Mouse (Mus musculus) regulatory T cell (primary cell): ENCODE measurements around the gene Il9r.
"Not testable (repeated sequence)": the region's sequence is repeated elsewhere in the genome, so short reads cannot be mapped to it uniquely, and the experiment has no call there.

ENCODE experiments used
- in situ Hi-C: fragments of 300-600 bp; cut with MboI, MseI; formaldehyde crosslinking; loops from one replicate; pipeline ENCODE4 v1.15.1; 2025; ENCODE audit warnings: high pct_unique_total_duplicates

Gene Il9r

GRCm38 (mm10) chr11:32227041-32227440, 27.0 kb upstream of the Il9r start:
- in situ Hi-C loops = no loop called here

DNA sequence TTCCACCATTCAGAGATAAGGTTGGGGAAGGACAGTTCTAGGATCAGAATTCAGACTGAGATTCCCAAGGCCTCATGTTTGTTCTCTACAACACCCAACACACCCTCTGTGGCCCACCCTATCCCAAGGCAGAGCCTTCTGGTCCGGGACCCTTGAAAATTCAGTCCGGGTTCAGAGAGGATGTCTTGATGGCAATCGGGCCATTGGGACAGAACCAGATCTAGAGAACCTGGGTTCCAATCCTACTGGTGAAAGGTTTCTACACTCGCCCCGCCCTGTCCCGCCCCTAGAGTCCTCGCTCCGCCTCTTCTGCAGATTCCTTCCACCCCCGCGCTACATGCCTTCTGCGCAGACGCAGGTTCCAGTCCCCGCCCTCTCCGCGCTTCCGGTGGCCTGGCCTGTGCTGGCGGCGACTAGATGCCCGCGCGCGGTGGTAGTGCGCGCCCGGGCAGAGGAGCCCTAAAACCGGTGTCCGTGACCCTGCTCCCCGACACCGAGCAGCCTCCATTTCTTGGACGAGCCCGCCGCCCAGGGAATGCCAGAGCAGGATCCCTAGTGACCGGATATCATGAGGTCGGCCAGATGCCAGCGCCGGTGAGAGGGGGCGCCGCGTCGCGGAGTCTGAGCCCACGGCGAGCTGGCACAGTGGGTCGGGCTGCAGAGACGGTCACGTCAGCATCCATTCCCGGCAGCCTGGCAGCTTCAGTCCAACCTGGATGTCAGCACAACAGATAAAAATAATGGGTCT, 26.2 kb upstream of the Il9r start, which contains the start of gene Mpg:
Mpg (plus strand) TSS at position 382 of the 748 bp plus-strand sequence.
- in situ Hi-C loops = no loop called here

GRCm38 (mm10) chr11:32225222-32226104, 25.4 kb upstream of the Il9r start:
- in situ Hi-C loops = no loop called here

DNA sequence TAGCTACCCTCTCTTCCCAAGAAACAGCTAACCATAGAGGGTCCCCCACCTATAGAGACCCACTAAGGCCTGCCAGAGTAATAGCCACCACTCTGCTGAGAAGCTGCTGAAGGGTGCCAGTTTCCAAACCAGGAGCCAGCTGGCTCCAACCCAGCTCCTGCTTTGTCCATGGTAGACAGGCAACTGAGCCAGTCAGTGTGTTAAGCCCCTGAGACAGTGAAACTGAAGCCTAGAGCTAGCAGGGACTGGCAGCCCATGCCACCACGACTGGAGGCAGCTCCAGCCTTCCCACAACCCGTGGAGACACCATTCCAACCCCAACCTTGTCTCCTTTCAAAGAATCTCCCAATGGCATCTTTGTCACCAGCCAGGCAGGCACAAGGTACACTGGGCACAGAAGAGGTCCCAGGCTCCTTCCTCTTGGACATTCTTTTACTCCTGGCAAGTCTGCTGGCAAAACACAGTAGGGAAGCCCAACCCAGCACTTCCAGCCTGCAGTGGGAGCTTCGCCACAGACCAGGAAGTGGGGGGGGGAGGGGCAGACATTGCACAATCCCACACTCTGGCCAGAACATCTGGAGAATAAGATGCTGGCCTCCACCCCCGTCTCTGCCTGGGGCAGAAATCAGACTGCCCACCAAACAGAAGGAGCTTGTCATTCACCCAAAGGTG, 24.5 kb upstream of the Il9r start:
- in situ Hi-C loops = no loop called here

DNA sequence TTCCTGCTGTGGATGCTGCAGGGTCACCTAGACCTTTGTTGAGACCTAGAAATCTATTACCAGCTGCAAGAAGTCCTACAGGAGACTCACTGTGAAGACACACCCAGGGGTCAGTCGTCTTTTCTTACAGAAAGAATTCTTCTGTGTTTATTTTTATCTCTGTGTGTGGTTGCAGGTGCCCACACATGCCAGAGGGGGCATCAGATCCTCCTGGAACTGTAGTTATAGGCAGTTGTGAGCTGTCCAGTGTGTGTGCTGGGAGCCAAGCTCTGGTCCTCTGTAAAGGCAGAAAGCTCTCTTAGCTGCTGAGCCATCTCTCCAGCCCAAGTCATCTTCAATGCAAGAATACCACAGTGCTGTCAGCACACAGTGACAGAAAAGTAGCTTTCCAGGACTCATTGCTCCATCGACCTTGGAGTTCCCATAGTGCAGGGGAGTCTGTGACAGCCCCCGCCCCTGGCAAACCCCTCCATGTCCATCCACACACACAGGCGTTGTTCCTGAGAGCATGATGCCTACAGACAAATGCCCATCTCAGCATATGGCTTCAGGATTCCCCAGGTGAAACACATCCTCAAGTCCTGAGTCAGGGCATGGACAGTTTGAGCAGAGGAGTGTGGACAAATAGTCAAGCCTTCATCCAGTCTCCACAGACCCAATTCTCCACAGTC, 23.4 kb upstream of the Il9r start:
- in situ Hi-C loops = no loop called here

DNA sequence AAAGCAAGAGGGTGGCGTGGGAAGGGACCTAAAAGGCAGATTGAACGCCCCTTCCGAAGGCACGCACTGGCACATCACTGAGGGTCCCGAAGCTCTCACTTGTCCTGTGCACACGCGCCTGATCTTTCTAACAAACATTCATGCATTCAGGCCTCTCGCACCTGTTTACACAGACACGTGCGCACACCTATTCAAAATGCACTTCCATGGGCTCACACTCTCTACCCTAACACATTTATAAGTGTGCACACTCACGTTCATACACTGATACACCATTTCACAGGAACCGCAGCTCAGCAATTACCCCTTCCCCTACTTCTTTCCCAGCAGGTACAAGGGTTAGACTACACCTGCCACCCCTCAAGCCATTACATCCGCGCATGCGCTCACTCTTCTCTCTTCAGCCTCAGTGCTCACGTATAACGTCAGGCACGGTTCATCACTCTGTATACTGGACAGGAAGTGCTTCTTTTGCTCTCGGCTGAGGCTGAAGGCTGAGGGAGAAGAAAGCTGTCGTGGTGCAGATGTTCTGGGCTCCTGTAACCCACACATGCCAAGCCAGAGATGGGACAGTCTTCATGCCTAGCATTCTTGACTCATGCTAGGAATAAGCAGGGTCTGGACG, 22.6 kb upstream of the Il9r start:
- in situ Hi-C loops = no loop called here

DNA sequence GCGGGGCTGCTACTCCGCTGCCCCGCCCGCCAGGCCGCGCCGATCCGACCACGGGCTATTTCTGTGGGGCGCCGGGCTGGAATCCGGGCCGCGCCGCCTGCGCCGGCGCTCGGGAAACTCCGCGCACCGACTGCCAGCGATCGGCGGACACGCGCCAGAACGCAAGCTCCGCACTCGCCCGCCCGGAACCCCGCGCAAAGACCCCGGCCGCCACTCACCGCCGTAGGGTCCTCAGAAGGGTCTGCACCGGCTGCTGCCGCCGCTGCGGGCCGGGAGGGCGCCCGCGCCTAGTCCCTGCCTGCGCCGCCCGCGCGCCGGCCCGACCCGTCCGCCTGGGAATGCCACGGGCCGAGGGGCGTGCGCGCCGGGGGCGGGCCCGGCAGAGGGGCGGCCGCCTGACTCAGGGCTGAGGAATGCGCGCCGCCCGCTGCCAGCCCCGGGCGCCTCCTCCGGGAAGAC, 21.9 kb upstream of the Il9r start, which contains the start of gene Rhbdf1:
Rhbdf1 (minus strand) TSS at position 350 of the 459 bp plus-strand sequence.
- in situ Hi-C loops = no loop called here

GRCm38 (mm10) chr11:32221225-32221950, 21.3 kb upstream of the Il9r start:
- in situ Hi-C loops = no loop called here

- in situ Hi-C loops = no loop called here
These were observed 20.6 kb upstream of the Il9r start for GRCm38 (mm10) chr11:32220607-32221224.

DNA sequence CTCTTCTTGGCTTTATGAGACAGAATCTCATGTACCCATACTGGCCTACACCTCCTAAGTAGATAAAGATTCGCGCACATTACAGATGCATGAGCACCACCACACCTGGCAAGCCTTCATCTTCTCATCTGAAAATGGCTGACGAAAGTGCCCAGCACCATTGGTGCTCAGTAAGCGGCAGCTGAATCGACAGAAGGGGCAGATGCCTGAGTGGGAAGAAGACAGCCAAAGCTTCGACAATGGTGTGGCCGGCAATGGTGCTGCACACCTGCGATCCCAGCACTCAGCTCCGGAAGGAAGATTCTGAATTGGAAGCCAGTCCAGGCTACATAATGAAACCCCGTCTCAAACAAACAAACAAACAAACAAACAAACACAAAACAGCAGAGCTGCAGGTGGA, 19.2 kb upstream of the Il9r start:
- in situ Hi-C loops = loop anchor here (5.0 kb wide), 2 partner anchors 37 to 83 kb away; partner anchors contain the start of gene Hbq1a

- in situ Hi-C loops = loop anchor here (5.0 kb wide), 2 partner anchors 36 to 84 kb away; partner anchors contain the start of gene Hbq1a
These were observed 18.5 kb upstream of the Il9r start for GRCm38 (mm10) chr11:32218501-32219050.

DNA sequence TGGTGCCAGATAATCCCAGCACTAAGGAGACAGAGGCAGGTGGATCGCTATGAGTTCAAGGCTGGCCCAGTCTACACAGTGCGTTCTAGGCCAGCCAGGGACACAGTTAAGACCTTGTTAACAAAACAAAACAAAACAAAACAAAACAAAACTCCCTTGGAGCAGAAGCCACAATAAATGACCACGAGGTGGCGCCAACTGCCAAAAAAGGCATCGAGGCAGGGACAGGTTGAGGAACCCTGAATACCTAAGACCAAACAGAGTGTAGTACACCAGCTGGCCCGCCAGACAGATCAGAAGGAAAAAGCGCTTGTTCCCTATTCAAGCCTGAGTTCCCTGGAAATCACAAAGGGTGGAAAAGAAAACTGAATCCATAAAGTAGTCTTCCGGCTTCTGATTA, 16.8 kb upstream of the Il9r start:
- in situ Hi-C loops = loop anchor here (5.0 kb wide), 2 partner anchors 35 to 85 kb away; partner anchors contain the start of gene Hbq1a

DNA sequence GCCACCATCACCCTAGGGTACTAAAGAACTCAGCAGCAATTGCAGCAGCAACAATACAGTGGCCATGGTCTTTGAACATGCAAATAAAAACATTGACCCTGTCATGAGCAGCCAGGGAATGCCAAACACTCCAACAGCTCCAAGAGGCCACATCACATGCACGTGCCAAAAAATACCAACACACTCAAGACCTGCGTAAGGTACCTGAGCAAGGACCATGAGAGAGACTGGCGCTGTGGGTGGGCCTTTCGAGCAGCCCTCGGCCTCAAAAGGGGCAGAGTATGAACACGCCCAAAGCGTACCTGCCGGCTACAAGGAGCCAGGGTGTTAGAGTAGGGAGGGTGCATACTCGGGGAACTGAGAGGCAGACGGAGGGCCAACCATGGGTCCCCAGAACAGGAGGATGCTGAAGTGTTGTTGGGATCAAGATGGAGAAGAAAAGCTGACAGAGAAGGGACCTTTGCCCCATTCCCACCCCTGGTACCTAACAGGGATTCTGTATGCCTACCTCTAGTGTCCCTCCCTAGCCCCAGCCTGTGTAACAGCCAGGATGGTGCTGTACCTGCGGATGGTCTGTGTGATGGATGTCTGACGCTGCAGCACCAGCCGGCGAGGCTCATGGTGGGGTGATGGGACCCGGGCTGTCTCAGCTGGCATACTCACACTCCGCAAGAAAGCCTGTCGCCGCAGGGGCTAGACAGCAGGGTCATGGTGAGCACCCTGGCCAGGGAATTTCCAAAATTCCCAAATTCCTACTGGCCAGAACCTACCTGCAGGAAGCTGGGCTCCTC, 15.5 kb upstream of the Il9r start:
- in situ Hi-C loops = loop anchor here (5.0 kb wide), 2 partner anchors 33 to 87 kb away; partner anchors contain the start of gene Hbq1a

GRCm38 (mm10) chr11:32210623-32211022, 10.5 kb upstream of the Il9r start:
- in situ Hi-C loops = no loop called here

- in situ Hi-C loops = no loop called here
These were observed 5.2 kb upstream of the Il9r start, which contains the start of gene Snrnp25 for GRCm38 (mm10) chr11:32205058-32205873. Gene Snrnp25 (plus strand): TSS chr11:32205415.

DNA sequence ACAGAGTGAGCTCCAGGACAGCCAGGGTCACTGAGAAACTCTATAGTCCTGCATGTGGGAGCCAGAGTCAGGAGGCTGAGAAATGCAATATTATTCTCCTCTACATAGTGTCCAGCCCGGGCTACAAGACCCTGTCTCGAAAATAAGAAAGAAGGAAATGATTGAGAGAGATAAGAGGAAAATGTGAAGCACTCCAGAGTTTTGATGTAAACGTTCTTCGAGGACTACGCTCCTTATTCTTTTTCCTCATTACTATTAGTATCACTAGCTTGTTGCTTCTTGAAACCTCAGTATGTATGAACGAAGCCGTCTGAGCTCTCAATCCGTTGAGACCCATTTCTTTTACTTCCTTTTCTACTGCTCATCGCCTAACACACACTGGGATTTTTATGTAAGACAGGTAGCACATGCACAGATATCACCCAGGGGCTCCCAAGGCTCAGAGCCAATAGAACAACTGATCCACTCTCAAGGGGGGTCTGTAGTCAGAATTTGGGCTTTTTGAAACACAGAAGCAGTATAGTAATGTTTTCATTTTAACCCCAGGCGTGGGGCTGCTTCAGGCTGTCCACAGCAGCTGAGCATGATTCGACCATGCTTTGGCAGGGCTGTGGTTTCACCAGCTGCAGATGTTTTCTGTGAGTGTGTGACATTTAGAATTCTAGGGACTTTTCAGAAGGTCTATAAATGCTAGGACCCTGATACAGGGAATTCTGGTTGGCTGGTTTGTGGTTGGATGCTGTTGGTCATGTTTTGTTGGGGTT, 2.0 kb upstream of the Il9r start:
- in situ Hi-C loops = no loop called here

DNA sequence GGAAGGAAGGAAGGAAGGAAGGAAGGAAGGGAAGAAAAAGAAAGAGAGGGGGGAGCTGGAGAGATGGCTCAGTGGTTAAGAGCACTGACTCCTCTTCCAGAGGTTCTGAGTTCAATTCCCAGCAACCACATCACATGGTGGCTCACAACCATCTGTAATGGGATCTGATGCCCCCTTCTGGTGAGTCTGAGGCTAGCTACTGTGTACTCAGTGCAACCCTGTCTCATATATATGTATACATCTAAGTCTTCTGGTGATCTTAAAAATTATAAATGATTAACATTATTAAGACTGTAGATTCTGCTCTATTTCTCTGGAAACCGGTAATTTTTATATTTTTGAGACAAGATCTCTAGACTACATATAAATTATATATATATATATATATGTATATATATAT, 913 bp upstream of the Il9r start:
- in situ Hi-C loops = not testable (repeated sequence)
